Mouse (Mus musculus) small intestine, adult 2 months (tissue): ENCODE results near the gene Nfib.

Experiments
- CTCF ChIP-seq: fragments of 200-500 bp; IDR thresholded peaks from 2 replicates; pipeline ENCODE4 v1.5.1; 2012; ENCODE audit warnings: low read depth, mild to moderate bottlenecking, control low read depth, inconsistent platforms, low read length, moderate library complexity, mixed read lengths; ENCODE audit not compliant: insufficient replicate concordance, insufficient read length; ENCODE audit errors: extremely low read depth
- POLR2A ChIP-seq: fragments of 200-500 bp; IDR thresholded peaks from 2 replicates; pipeline ENCODE4 v1.6.1; 2012; ENCODE audit warnings: low read depth, mild to moderate bottlenecking, control low read depth, inconsistent platforms, low read length, moderate library complexity

DNA sequence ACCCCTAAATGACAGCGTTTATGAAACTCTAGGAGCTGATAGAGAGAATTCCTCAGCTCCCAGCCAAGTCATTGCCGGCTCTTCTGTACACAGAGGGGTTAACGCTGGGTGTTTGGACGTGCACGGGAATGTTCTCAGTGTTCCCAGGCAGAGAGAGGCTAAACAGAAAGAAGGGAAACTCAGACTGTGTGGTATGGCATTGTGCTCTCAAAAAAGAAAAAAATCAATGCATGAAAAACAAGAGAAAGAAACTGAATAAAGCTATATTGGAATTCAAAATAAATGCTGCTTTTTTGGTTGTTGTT is 455.2 kb downstream of the Nfib start:
- TF ChIP-seq CTCF (no peak), POLR2A (no peak)
